Mouse (Mus musculus) inflammation-experienced regulatory T-cells, adult 16 weeks (primary cell): ENCODE measurements around the gene Fam160b1. TPM values are rescaled to one million over a fixed set of nuclear protein-coding genes. Genes with fewer than 3 reads are reported as not detected.

Experiments used
- polyA plus RNA-seq: library from polyadenylated mRNA; unstranded; fragments of 100-300 nt; shearing (Covaris generic); gene quantifications from one replicate; pipeline ENCODE4 v1.2.1, GENCODE M21; 2017

The Fam160b1 gene
- 4.6 TPM for polyA plus RNA-seq

DNA sequence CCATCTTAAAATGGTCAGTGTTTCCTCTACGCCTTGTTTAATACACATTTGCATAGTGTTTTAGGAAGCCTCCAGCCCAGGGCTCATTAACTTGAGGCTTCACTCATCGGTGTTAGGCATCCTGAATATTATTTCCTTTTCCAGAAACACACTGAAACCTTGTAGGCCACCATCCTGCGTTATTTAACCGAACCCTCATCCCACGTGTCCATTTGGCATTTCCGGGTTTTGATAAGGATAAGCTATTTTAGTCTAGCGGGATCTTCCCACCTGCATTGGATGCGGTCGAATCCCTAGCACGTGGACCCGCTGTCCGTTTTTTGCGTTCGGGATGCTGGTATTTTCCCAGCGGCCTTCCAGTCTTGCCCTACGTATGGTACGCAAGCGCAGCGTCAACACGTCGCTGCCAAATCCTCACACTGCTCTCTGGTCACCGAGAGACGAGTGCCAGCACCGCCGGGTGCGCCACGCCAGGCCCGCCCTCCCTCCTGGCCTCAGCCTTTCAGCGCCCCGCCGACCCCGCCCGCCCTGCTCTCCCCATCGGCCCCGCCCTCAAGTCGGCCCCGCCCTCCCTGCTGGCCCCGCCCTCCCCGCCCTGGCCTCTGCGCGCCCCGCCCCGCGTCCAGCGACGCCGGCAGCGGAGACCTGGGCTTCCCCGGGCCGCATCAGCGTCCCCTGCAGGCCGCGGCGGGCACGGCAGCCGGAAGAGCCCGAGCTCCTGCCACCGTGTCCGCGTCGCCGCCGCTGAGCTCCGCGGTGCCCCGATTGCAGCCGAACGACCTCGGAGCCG, at the start of gene Fam160b1:
TSS of gene Fam160b1 (plus strand) at position 340 of the 790 bp plus-strand sequence.

DNA sequence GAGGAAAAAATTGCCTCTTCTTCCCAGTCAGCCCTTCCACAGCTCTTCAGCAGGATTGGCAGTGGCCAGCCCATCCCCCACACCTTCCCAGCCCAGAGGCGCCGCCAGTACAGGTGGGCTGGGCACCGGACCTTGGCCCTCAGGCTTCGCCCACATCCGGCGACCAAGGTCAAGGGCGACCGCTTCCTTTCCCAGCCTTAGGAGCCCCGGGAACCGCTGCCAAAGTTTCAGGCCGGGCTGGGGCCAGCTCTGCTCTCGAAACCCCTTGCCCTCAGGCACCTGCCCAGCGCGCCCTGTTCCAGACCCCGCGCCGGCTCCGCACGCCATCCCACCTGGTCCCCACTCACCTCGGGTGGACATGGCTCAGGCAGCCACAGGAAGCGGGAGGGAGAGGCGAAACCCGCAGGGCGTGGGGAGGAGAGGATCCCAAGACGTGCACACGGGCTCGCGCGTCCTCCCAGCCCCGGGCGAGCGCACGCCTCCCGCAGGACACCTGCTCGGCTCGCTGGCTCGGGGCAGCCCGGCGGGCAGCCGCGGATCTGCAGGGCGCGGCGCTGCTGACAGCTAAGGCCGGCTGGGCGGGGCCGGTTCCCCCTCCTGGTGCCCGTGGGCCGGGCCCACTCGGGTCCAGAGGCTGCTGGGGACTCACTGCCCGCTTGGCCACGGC, 46.0 kb upstream of the Fam160b1 start, which contains the start of gene Ablim1:
TSS of gene Ablim1 (minus strand) at position 574 of the 667 bp plus-strand sequence.

Other genes with a start within 250 kb of the Fam160b1 start
- 715 TPM for gene Ablim1, start 45.8 kb upstream of the Fam160b1 start, polyA plus RNA-seq
- 17.8 TPM for gene Trub1, start 92.2 kb downstream of the Fam160b1 start, polyA plus RNA-seq